Mouse (Mus musculus) spleen, embryonic (tissue): ENCODE results near the gene Cldn13.

Experiments used
- CTCF ChIA-PET: fragments of 350-600 bp; sonication (Branson Sonifier 250); formaldehyde crosslinking; loops from one replicate; lab custom pipeline; 2022; lab: Charles Lee

Gene Cldn13

DNA sequence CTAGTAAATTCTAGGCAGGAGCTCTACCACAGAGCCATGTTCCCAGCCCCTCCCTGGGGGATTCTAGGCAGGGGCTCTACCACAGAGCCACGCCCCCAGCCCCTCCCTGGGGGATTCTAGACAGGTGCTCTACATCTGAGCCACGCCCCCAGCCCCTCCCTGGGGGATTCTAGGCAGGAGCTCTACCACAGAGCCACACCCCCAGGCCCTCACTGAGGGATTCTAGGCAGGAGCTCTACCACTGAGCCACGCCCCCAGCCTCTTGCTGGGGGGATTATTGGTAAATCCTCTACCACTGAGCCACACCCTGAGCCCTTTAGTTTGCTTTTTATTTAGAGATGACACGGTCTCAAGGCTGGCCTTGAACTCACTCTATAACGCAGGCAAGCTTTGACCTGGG is 18.4 kb upstream of the Cldn13 start:
- CTCF ChIA-PET, result interaction anchor here (2.5 kb wide), 1 partner anchor 32 kb away, joined by 7 read pairs; no protein-coding TSS in a partner anchor

DNA sequence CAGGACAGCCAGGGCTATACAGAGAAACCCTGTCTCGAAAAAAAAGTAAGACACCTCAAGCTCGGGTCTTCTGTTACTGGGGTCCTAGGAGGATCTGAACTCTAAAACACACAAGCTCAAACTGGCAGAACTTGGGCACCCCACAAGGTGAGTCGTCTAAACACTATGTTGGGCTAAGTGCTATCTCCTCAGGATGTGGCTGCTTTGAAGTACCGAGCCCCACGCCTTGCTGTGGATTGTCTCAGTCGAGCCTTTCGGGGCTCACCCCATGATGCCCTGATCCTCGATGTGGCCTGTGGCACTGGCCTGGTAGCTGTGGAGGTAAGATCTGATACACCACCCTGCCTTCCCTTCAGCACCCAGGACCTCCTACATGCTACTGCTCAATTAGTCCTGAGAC is 18.0 kb upstream of the Cldn13 start:
- CTCF ChIA-PET, result interaction anchor here (0.7 to 2.5 kb wide), 2 partner anchors 33 to 63 kb away, joined by 3 to 7 read pairs; no protein-coding TSS in a partner anchor

DNA sequence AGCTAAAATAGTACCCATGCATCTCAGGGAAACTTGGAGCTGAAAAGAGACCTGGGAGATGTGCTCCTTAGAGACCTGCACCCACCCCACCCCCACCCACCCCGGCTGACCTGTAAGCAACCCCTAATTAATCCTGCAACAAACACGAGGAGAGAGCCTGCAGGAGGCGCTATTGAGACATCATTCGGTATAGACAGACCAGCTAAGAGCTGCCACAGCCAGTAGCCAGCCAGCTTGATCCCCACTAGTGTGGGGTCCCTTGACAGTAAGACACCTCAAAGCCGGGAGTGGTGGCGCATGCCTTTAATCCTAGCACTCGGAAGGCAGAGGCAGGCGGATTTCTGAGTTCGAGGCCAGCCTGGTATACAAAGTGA is 17.6 kb upstream of the Cldn13 start:
- CTCF ChIA-PET, result interaction anchor here (0.7 to 2.5 kb wide), 2 partner anchors 33 to 64 kb away, joined by 3 to 7 read pairs; no protein-coding TSS in a partner anchor

DNA sequence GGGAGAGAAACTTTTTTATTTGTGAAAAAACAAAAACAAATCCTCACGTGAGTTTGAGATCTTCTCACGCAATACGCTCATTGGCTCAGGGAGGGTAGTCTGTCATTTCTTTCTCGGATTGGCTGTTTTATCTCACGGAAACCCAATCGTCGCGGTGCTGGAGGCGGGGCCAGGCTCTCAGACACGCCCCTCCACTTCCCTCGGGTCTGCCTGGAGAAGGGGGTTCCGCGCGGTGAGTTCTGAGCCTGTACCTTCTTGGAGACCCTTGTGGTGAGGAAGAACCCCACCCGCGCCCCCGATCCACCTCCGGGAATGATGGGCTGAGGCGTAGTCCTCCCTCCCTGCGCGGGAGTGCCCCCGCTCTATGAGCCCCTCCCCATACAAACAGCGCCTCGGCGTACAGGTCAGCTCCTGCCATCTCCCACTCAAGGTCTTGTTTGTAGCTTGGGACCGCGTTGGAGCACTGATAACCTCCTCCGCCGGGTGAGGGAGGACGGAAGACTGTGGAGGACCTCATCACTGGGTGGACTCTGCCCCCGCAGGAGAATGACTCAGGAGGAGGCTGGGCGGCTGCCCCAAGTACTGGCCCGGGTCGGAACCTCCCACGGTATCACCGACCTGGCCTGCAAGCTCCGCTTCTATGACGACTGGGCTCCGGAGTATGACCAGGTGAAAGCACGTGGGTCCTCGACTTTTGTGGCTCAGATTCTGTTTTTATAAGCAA is 17.0 kb upstream of the Cldn13 start, which contains the start of gene Mettl27:
Mettl27 (plus strand) TSS at position 190 of the 724 bp plus-strand sequence.
- CTCF ChIA-PET, result interaction anchor here (0.7 to 2.5 kb wide), 2 partner anchors 34 to 64 kb away, joined by 3 to 7 read pairs; no protein-coding TSS in a partner anchor

DNA sequence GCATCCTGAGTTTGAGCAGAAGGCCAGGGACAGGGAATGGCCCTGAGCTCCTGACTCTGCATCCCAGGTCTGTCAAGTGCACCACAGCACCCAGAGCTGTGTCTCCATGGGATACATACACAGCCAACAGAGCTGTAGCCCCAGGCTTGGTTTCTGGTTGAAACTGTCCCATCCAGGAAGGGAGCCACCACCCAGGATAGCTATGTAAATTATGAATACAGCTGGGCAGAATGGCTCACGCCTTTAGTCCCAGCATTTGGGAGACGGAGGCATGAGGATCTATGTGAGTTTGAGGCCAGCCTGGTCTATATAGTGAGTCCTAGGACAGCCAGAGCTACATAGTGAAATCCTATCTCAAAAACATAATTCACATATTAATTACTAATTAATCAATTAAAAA is 14.7 kb upstream of the Cldn13 start:
- CTCF ChIA-PET, result no interaction called here

DNA sequence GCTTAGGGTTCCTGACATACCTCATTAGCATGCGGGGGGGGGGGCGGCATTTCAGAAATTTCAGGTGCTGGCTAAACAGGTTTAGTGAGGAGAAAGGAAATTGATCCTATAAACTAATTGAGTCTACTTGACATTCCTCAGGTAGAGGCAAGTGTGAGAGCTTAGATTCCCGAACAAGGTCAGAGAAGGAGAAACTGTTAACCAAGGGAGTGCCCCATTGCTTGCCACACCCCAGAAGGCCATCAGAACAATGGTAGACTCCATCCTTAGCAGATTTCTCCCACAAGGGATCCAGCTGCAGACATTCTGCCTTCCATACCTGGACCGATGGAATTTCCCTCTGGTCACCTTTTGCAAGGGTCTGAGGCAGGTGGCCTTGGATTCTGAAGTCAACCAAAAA is 11.4 kb upstream of the Cldn13 start:
- CTCF ChIA-PET, result no interaction called here

DNA sequence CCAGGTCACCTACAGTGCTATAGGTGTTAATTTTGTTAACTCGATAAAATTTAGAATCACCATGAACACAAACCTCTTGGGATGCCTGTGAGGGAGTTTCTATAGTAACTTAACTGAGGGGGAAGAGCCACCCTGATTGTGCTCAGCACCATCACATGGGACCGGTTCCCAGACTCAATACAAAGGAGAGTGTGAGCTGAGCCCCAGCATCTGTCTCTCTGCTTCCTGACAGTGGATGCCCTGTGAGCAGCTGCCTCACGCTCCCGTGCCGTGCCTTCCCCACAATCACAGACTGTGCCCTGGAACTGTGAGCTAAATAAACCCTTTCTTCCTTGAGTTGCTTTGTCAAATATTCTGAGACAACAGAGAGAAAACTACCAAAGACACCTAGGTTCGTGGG is 7.8 kb upstream of the Cldn13 start:
- CTCF ChIA-PET, result no interaction called here

DNA sequence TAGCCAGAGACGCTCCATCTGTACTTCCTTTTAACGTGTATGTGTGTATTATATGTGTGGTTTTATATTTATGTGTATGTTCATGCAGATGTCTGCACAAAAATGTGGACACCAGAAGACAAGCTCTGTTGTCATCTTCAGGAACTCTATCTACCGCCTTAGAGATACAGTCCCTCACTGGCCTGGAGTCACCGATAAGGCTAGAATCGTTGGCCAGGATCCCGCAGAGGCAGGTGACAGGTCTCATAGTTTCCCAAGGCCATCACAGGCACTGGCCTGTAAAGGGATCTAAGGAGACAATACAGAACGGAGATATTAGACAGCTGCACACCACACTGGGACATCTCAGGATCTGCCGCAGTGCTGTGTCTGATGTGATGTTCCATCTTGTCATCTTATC is 5.8 kb upstream of the Cldn13 start:
- CTCF ChIA-PET, result no interaction called here

DNA sequence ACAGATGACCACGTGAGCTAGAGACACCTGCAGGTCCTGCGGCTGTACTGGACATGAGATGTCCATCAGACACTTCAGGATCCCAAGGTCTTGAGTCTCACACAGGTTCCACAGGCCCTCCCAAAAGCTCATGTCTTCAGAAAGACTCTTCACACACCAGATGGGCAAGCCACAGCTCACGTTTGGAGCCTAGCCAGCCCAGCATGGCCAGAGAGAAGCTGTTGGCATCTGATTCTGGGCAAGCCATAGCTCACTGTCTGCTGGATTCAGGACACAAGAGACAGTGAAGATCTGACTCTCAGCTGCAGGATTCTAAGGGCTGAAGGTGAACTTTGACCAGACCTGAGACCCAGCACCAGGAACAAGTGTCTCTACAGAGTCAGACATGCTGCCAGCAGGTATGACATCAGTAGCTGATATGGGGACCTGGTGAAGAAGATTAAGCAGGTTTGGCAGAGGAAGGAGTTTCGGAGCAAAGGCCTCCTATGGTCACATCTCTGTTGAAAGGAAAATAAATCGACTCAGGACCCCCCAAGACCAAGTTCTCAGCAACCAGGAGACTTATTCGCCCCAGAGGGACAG is 4.9 kb upstream of the Cldn13 start:
- CTCF ChIA-PET, result no interaction called here

DNA sequence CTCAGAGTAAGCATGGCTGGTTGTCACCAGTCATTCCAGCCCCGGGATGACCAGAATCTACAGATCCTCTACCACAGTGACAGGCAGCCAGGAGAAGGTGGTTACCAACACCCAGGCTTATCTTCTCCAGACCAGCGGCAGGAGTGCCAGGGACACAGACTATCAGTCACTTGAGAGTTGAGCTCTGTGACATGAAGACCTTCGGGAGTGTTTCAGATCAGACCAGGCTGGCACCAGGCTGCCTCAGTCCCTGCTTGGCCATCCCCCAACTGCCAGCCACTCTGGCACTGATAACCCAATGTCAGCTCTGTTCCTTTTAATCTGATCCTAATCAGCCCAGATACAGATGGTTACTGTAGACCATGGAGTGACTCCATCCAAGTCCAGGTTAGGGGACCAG is 3.8 kb upstream of the Cldn13 start:
- CTCF ChIA-PET, result interaction anchor here (0.7 kb wide), 1 partner anchor 43 kb away, joined by 3 read pairs; no protein-coding TSS in a partner anchor

DNA sequence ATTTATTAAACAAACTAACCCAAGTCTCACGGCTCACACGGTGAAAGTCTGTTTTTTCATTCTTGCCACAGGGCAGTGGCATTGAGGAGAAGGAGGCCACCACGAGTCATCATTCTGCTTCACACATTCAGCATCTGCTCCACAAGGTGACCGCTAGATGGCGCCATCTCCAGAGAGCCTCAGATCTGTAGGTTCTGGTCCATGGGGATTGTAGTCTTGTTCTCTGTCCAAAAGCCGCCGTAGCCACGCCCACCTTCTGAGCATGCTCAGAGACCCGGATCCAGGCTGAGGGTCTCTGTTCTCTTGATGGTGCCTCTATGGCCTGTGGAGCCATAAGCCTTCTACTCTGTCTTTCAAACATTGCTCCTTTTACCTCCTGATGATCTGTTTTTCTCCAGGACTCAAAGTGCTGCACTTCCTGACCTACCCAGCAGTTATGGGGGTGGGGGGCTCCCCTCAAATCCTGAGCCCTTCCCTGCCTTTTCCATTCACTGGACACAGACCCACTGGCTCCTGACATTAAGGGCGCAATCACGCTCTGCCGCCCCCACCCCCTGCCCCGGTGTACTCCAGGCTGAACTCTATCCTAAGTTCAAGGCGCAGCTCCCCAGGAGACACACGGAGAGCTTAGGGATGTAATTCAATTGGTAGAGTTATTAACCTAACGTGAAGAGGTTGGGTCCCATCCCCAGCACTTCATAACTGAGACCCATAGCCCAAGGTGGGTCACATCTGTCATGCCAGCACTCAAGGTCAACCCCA is 2.9 kb upstream of the Cldn13 start:
- CTCF ChIA-PET, result interaction anchor here (0.7 kb wide), 1 partner anchor 43 kb away, joined by 3 read pairs; no protein-coding TSS in a partner anchor

DNA sequence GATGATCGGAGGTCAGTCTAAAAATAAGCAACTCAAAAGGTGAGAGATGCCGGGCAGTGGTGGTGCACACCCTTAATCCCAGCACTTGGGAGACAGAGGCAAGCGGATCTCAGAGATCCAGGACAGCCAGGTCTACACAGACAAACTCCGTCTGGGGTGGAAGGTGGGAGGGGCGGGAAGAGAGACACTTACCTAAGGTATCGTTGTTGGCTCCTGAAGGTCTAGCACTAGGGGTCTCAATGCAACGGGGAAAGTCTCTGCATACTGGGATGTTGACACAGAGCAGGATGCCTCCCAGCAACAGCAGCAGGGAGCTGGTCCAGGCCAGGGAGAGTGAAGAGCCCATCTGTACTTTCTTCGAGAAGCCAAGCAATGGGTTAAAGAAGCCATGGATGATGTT is 816 bp downstream of the Cldn13 start:
- CTCF ChIA-PET, result no interaction called here

DNA sequence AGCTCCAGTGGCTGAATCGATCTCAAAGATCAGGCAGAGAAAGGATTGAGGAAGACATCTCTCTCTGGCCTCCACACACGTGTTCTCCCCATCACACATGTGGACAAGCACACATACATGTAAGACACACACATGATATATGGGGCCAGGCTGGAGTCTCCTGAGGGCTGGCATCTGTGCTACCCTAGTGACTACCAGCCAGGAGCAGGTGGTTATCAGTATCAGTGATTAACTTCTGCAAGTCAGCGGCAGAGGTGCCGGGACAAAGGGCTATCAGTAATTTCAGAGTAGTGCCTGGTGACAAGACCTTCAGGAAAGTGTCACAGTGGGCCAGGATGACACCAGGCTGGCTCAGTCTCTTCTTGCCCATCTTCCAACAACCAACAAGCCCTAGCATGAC is 1.6 kb downstream of the Cldn13 start:
- CTCF ChIA-PET, result no interaction called here

DNA sequence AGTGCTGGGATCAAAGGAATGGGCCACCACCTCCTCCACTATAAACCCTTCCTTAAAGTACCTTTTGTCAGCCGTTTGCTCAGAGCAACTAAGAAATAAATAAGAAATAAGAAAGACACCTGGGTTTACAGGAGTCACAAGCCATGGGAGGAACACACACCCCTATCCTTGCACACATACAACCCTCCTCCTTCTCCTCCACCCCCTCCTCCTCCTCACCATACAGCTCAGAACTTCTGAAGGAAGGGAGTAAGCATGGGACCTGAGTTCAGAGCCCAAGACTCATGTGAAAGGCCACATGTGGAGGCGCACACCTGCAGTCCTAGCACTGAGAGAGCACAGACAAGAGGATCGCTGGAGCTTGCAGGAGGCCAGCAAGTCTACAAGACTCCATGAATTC is 2.0 kb downstream of the Cldn13 start:
- CTCF ChIA-PET, result no interaction called here

DNA sequence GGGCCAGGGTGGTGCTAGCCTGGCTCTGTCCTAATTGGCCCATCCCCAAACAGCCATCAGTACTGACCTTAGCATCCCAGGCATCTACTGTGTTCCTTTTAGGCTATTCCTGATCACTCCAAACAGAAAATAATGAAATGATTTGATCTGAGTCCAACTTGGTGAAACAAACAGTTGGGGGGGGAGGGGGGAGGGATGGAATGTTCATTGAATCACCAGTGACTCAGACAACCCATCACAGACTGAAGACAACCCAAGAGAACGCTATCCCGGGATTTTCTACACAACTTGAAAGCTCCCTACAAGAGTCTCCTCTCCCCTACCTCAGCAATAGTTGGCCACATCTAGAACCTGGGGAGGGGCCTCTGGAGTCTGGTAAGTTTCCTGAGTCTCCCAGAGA is 3.4 kb downstream of the Cldn13 start:
- CTCF ChIA-PET, result no interaction called here

DNA sequence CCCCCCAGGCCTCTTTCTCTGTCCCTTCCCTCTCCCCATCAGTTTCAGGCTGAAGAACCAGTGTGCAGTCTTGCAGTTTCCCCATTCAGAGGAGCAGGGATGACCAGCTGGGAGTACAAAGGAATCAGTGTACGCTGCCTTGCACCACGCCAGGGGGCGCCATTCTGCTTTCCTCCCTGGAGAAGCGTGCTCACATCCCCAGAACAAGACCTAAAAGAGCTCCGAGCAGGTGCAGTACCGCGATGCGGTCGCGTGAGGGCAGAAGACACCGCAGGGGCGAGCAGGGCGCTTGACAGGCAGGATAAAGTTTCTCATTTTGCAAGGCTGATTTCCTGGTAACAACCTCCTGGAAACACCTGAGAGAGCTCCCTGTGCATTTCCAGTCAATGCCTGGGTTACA is 8.2 kb downstream of the Cldn13 start:
- CTCF ChIA-PET, result interaction anchor here (1.1 kb wide), 1 partner anchor 59 kb away, joined by 8 read pairs; no protein-coding TSS in a partner anchor

DNA sequence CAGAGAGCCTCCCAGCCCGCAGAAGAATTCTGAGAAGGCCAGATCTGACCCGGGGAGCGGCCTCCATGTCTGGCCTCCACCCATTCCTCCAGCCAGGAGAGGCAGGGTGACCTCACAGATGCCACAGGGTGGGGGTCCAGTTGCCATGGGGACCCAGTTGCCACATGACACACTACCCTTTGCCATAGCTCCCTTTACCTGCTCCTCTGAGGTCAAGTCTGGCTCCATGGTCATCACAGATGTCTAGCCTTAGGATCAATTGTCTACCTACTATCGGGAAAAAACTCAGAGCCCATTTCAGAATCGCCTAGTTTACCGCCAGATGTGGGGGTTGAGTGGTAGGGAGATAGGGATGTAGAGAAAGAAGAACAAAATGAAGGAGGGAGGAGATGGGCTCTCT is 8.7 kb downstream of the Cldn13 start, which contains the start of gene Tmem270:
Tmem270 (minus strand) TSS at position 101 of the 400 bp plus-strand sequence.
- CTCF ChIA-PET, result interaction anchor here (1.1 kb wide), 1 partner anchor 59 kb away, joined by 8 read pairs; no protein-coding TSS in a partner anchor

DNA sequence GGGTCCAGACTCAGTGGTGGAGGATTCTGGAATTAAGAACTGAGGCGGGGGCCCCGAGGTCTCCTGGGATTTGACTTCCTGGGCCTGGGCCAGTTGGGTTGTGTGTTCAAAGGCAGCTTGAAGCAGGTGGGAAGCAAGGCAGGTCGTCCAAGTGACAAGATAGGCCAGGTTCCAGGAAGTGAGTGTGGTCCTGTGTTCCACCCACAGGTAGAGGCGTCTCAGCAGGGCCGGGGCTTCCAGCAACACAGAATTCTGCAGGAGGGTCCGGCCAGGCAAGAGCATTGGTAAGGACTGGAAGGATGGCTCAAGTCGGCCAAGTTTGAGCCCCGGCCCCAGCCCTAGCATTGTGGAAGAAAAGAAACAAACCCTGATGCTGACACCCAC is 13.7 kb downstream of the Cldn13 start:
- CTCF ChIA-PET, result no interaction called here

DNA sequence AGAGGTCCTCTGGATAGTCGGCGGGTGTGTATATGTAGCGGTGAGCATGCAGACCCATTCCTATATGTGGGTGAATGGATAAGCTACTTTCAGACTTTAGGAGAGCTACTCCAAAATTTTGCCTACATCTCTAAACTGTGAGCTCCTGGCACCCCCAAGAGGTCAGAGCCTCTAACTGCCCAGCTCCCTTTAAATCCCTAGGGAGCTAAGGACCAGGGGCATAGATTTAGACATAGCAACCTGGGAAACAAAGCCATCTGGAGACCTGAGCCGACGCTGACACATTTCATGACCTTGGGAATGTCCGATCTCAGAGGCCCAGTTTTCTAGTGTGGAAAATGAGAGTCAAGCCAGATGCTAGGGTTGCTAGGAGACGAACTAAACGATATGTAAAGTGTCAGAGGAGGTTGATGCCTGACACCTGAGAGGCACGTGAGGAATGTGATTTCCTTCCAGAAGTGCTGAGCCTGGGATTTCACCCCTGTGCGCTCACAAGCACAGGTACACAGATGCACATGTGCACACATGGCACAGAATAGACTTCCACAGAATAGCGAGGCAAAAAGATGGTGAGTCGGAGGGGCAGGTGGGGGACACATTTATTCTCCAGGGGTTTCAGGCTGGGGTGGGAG is 14.2 kb downstream of the Cldn13 start:
- CTCF ChIA-PET, result no interaction called here

DNA sequence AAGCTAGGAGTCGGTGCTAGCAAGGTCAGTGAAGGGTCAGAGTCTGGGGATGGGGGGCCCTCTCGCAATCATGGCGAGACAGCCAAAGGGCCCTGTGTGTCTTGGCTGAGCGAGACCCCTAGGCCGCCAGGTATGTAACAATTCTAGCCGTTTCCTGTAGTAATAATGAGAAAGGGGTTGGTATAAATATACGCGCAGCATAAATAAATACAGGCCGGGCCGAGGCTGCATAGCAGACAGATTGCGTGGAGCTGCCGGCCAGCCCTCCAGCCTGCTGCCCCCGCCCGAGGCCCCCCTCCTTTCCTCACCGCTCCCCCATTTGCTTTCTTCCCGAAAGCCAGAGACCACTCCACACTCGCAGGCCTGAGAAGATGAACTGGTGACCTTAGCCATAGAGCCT is 17.7 kb downstream of the Cldn13 start:
- CTCF ChIA-PET, result no interaction called here

DNA sequence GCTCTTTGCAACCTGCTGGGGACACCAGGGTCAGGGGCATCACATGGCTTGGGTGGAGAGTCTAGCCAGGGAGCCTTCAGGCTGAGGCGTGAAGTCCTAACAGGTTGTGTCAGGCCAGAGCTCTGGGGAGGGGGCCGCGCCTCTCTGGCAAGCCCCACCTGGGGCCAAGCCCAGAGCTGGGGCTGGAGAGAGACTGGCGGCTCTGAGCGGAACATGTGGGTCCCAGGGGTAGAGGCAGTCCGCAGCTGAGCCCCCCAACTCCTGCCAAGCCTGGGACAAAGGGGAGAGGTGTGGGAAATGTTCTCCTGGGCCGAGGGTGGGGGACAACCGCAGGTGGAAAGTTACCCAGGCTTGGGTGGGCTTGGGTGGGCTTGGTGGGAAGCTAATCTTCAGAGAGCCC is 18.4 kb downstream of the Cldn13 start:
- CTCF ChIA-PET, result no interaction called here

DNA sequence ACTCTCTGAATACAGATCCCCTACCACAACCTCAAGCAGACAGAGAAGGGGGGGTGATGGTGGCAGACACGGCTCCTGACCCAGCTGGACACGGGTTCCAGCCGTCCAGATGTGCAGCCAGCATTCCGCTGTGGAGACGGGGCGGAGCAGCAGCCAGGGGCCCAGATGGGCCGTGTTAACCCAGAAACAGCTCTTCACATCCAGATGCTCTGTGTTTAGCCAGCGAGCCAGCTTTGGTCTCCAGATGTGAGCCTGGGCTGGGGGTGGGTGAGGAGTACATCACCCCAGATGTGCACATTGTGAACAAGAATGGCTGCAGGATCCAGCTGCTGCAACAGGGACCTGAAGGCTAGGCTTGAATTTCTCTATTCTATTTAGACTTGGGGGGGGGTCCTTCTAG is 20.0 kb downstream of the Cldn13 start:
- CTCF ChIA-PET, result no interaction called here
